Mouse (Mus musculus) layer of hippocampus, adult 9-10 months (tissue): ENCODE results near the gene Olfr1474.
"Not testable (repeated sequence)": the region's sequence is repeated elsewhere in the genome, so short reads cannot be mapped to it uniquely, and the experiment has no call there.

Experiments used
- DNase-seq: peaks from one replicate; pipeline ENCODE4 v3.0.0; 2022; ENCODE audit warnings: low spot score

Olfr1474 gene

GRCm38 (mm10) chr19:13469265-13469664, at the start of gene Olfr1474:
Gene Olfr1474, plus strand, starts transcription at chr19:13469565.
- not testable (repeated sequence) for DNase-seq

- DNase-seq, result not testable (repeated sequence)
These were observed 26.3 kb upstream of the Olfr1474 start, which contains the start of gene Olfr1471 for GRCm38 (mm10) chr19:13443109-13443508. Gene Olfr1471, plus strand, starts transcription at chr19:13443409.

- DNase-seq, result no peak
These were observed 13.4 kb upstream of the Olfr1474 start, which contains the start of gene Olfr1472 for GRCm38 (mm10) chr19:13455986-13456385. Gene Olfr1472, minus strand, starts transcription at chr19:13456086.

GRCm38 (mm10) chr19:13480096-13480495, 10.7 kb downstream of the Olfr1474 start, which contains the start of gene Olfr1475:
Gene Olfr1475, minus strand, starts transcription at chr19:13480196.
- no peak for DNase-seq

GRCm38 (mm10) chr19:13500246-13500645, 30.9 kb downstream of the Olfr1474 start, which contains the start of gene Olfr1477:
Gene Olfr1477, plus strand, starts transcription at chr19:13500546.
- no peak for DNase-seq
